Mouse (Mus musculus): Measurements from ENCODE around the gene Gdpgp1. TPM values are rescaled to one million over a fixed set of nuclear protein-coding genes. Genes with fewer than 3 reads are reported as not detected.

Gdpgp1 gene
- total RNA-seq, 1 experiment from 2014 or later: 5.6 TPM

DNA sequence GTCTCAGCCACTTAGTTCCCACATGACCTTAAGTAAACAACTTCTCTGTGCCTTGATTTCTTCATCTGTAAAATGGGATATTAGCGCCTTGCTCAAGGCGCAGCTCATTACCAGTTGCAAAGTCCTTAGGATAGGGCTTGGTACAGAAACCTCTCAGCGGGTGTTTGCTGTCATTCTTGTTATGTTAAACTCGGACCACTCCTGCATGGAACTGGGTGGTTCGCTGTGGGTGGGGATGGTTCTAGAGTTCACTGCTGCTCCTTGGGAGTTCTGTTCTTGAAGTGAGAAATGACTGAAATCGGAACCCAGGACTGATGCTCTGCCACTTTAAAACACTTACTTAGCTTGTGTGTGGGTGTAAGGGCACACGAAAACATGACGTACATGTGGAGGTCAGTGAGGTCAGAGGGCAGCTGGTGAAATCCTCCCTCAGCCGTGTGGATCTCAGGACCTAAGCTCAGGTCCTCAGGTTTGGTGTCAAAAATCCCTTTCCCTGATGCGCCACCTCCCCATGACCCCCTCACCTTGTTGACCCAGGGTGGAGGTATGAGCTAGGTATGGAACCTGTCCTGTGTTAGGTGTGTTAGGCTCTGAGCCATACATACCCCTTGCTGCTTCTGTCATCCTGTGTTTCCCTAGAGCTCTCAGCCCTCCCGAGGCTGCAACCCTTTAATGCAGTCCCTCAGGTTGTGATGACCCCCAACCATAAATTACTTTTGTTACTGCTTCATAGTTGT is 32.6 kb upstream of the Gdpgp1 start:
- DNase-seq: no peak

DNA sequence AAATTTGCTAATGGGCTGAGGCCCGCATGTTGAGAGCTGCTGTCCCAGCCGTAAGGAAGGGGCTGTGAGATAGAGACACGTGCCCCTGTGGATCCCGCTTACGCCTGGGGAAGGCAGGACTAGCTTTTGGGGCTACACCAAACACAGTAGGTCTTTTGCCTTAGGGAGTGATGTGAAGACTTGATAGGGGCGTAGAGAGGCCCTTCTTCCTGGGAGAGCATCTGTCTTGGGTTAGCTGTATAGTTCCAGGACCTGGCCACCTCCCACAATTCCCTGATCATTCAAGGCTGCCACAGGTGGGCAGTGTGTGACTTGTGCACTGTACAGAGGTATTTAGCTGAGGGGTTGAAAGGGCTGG is 32.1 kb upstream of the Gdpgp1 start:
- DNase-seq: no peak

GRCm38 (mm10) chr7:80200963-80201539 is 31.6 kb upstream of the Gdpgp1 start:
- no peak for DNase-seq

- DNase-seq: no peak
Measured at GRCm38 (mm10) chr7:80201888-80202540, 30.7 kb upstream of the Gdpgp1 start.

- DNase-seq: no peak
Measured at GRCm38 (mm10) chr7:80202961-80203360, 29.7 kb upstream of the Gdpgp1 start.

DNA sequence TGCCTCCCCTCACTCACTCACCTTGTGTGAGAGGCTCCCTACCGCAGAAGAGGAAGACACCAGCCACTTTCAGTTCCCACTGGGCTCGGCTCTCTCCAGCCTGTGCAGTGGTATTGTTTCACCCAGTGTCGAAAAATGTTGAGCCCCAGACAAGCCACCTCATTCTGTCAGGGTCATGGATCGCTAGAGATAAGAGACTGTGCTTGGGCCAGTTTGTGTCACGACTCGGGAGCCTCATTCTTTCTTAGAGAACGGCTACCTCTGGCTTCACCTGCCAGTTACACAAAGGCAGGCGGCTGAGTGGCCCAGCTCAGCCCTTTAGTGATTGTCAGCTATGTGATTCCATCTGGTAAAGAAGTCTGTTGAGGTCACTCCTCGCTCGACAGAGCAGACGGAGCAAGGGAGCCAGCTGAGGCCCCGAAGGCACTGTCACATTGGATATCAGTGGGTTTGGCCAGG is 29.0 kb upstream of the Gdpgp1 start:
- no peak for DNase-seq

DNA sequence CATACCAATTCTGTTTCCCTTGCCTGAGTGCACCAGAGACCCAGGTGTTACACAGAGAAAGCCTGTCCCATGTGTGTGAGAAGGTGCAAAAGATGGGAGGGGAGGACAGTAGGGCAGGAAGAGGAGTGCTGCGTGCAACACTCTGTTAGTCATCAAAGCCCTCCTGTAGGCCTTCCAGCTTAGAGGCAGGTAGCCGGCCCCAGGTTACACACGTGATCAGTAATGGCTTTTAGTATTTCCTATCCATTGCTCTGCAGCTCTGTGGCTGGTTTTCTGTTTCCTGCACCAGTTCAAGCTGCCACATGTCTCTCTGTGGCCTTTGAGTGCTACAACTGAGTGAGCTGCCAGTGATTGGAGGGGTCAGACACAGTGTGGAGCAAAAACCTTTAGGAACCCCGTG is 28.3 kb upstream of the Gdpgp1 start:
- DNase-seq: no peak

DNA sequence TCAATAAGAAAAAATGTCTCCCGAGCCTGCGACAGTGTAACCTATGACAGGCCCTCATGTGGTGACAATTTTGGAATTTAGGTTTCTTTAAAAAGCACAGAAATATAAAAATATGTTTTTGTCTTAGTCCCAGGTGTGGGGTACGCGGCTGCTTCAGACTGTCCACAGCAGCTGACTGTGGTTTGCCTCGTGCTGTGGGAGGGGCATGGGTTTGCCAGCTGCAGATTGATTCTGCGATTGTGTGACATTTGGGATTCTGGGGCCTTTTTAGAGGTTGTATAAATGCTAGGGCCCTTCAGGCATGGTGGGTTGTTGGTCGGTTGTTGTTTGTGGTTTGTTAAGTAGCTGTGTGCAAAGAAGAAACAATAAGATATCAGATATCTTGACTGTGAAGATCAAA is 27.7 kb upstream of the Gdpgp1 start:
- DNase-seq: no peak

DNA sequence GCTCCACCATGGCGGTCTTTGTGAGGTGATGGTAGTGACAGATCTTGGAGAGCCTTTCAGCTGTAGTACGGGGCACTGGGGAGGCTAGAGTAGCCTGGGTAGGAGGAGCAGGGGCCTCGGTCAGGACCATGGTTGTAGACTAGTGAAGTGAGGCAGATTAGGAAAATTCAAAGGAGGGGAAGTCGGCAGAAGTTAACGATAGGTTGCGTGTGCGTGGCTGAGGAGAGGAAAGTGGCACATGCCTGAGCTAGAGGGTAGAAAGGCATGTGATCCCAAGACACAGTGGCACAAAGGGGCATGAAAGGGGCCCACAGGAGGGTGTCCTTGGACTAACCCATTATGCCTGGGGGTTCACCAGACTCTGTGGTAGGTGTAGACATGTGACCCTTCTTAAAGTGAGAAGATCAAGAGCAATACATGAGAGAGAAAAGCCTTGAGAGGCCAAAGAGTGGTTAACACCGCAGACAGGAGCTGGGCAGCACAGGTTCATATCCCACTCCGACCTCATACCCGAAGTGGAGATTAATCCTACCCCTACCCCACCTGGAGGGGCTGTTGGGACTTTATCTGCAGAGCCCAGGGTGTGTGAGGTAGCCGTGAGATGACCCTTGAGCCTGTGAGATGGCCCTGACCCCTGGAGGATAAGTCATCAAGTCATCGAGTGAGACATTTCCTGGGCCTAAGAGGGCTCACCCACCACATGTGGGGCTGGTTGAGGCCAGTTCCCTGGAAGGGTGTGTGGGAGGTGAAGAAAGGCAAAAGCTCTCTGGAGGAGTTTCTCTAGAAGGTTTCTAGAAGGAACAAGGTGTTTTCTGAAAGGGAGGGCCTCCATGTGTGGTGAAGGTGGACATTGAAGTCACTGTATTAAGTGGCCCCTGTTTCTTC is 26.7 kb upstream of the Gdpgp1 start:
- DNase-seq: no peak

GRCm38 (mm10) chr7:80207314-80207731 is 25.3 kb upstream of the Gdpgp1 start:
- no peak for DNase-seq

DNA sequence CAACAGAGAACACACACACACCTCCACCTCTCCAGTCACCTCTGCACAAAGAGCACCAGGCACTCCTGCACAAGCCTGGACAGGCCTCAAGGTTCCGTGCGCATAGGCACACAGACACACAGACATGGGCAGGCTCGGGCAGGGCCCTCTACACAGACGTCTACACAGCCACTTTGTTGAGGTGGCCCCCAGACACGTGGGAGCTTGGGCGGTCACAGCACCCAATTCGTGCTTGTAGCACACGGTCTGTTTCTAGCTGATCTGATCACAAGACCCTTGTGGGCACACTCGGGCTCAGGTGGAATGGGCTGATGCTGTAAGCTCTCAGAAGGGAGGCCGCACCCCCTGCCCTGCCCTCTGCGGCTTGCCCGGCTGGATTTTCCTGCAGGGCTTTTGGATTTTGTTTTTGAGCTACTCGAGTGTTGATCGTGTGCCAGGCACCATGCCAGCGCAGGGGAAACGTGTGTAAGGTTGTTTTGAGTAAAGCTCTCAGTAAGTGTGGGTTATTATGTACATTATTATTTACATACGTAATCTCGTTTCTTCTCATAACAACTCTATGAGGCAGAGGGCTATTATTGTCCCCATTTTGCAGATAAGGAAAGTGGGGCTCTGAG is 24.5 kb upstream of the Gdpgp1 start:
- no peak for DNase-seq

DNA sequence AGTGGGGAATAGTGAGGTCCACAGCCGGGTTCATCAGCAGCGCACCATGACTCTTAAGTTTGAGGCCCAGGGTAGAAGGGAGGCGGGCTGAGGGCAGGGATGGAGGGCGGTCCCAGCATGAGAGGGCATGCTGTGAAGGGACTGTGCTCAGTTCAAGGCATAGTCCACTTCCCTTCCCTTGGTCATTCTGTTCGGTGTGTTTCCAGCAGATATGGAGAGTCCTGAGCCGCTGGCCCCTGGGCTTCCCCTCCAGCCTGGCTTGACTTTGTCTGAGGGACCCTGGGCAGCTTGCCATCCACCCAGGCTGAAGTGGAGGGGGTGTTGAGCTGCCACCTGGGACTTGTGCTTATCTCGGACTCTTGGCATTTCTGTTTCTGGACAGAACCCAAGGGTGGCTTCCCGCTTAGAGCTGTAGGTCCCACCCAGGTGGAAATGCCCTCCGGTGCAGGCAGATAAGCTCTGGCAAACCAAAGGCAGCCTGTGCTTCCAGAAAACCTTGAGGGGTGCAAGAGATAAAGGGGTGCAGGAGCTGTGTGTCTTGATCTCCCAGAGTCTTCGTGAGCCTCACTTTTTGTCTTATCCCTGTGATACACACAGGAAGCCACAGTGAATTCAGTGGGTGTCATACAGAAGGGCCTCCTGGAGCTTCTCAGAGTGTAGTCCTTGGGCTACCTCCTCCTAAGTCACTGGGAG is 23.8 kb upstream of the Gdpgp1 start:
- peak; percentile 70 for DNase-seq

GRCm38 (mm10) chr7:80209669-80210068 is 23.0 kb upstream of the Gdpgp1 start:
- no peak for DNase-seq

GRCm38 (mm10) chr7:80210982-80211381 is 21.7 kb upstream of the Gdpgp1 start:
- no peak for DNase-seq

DNA sequence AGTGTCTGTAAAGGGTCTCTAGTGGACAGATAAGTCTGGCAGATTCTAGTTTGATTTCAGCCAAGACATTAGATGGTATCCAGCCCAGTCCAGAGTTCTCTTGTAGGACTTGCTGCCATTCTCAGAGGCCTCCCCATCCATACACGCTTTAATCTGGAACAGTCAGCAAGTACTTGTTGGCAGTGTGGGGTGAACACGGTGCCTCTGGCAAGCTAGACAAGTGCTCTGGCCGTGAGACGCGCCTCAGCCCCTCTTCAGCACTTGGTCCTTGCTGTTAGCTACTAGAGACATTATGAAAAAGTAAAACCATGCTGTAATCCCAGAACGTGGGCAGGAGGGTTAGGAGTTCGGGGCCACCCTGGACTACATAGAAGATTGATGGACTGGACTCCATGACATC is 19.1 kb upstream of the Gdpgp1 start:
- no peak for DNase-seq

- no peak for DNase-seq
Measured at GRCm38 (mm10) chr7:80214459-80214858, 18.2 kb upstream of the Gdpgp1 start.

DNA sequence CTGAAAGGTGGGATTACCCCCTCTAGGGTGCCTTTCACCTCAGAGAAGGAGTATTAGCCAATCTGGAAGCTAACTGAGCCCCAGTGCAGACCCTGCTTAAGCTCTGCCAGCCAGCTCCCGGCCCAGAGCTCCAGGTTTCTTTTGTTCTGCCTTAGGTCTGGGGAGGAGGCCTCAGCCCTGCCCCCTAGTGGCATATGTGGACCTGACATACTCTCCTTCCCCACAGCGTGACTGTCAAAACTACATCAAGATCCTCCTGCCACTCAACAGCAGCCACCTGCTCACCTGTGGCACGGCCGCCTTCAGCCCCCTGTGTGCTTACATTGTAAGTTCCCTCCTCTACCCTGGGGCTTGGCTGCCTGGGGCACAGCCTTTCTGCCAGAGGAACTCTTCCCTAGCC is 17.3 kb upstream of the Gdpgp1 start:
- peak; percentile 79 for DNase-seq

DNA sequence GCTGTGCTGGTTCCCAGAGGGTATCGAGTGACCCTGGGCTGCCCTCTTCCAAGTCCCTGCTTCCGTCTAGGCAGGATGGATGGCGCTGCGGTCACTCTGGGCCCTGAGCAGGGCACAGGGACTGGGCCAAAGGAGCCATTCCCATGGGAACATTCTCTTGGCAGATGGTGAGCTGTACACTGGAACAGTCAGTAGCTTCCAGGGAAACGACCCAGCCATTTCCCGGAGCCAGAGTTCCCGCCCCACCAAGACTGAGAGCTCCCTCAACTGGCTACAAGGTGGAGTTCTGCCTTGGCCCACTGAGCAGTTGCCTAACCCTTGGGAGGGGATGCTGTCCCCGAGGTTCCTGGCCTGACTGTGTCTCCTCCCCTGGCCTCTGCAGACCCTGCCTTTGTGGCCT is 16.1 kb upstream of the Gdpgp1 start:
- DNase-seq: no peak

DNA sequence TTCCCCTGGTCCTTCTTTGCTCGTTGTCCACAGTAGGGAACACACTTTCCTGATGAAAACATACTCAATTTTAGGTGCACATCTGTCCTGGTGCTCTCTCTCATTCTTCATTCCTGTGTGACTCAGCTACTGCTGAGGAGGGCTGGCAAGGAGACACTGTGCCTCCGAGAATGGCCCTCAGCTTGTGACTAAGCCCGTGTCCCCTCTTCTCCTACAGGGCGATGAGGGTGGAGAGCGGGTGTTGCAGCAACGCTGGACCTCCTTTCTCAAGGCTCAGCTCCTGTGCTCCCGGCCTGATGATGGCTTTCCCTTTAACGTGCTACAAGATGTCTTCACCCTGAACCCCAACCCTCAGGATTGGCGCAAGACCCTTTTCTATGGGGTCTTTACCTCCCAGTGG is 14.0 kb upstream of the Gdpgp1 start:
- DNase-seq: no peak

- DNase-seq: no peak
Measured at GRCm38 (mm10) chr7:80220237-80220797, 12.3 kb upstream of the Gdpgp1 start.

DNA sequence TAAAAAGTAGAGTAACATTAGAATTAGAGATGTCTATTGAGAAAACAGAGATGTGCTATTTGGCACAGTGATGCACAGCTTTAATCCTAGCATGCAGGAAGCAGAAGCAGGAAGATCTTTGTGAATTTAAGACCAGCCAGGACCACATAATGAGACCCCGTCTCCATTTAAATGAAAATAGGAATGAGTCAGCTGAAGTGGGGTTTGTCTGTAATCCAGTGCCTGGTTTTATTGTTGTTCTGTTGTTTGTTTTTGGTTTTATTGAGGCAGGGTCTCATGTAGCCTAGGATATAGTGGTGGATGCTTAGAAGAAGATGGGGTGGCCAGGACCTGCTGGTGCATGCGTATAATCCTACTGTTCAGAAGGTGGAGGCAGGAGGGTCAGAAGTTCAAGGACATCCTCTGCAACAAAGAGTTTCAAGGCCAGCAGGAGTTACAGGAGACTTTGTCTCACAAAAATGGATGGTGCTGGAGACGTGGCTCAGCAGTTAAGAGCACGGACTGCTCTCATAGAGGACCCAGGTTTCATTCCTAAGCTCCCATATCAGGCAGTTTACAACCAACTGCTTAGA is 11.4 kb upstream of the Gdpgp1 start:
- DNase-seq: no peak
